In genomic region chr5:65091921-65092320, GRCm38 (mm10) we compare ENCODE assay signal across 13 mouse cellular contexts. TPM values are rescaled to one million over a fixed set of nuclear protein-coding genes. Genes with fewer than 3 reads are reported as not detected.
DNase-seq lines count a peak whose midpoint lies in the region; ATAC-seq and TF ChIP-seq lines count a peak whose summit lies in the region.
"Had no signal": no experiment of that assay in that cellular context is flagged by ENCODE, and none has a peak within 500 bp of the region (broad histone marks: within the 10 kb centered on the region; RNA-seq: fewer than 3 reads in every experiment).

Gene Tmem156, minus strand, starts transcription at chr5:65092132.

- no peak for TF ChIP-seq POLR2A in thymus, adult 2 months (IDR thresholded peaks at IDR 0.05; ENCODE audit: control insufficient read depth, extremely low read depth, insufficient read depth, low read length, poor library complexity)

- no peak within 1 kb of the TSS for H3K9ac ChIP-seq in lung, postnatal 0 days (replicated peaks; ENCODE audit: low read depth)
- H3K9ac ChIP-seq in liver, embryonic 16.5 days (ENCODE audit: low read depth, low read length) = no peak within 1 kb of the TSS
- no peak within 1 kb of the TSS for H3K9ac ChIP-seq in stomach, postnatal 0 days (ENCODE audit: low read length)
- H3K9ac ChIP-seq: forebrain, embryonic 12.5 days had no signal

- peak; percentile 86 for DNase-seq in lung, postnatal 0 days (ENCODE audit: low spot score)
- no peak for DNase-seq in lung, postnatal 10 days
- no peak for DNase-seq in stomach, postnatal 0 days (ENCODE audit: low spot score)
- DNase-seq in spleen, adult 12 weeks (ENCODE audit: low spot score) = no peak
- DNase-seq in thymus, adult 2 months = no peak
- DNase-seq: gastrocnemius, postnatal 10 days; heart, postnatal 10 days; kidney, adult 11 months; midbrain, embryonic 14.5 days; thymus, postnatal 36 days had no signal

- no peaks in the 10 kb centered on the region; the same call in 1 of the 2 replicates for H3K4me1 ChIP-seq in lung, postnatal 0 days (ENCODE audit: insufficient read depth, low read depth, low read length)
- H3K4me1 ChIP-seq in liver, embryonic 16.5 days (ENCODE audit: control insufficient read depth, low read depth, low read length) = no peaks in the 10 kb centered on the region; the same call in 1 of the 2 replicates
- no peaks in the 10 kb centered on the region; the same call in 1 of the 2 replicates for H3K4me1 ChIP-seq in stomach, postnatal 0 days (replicated peaks; ENCODE audit: control insufficient read depth, insufficient read depth)
- H3K4me1 ChIP-seq in thymus, adult 2 months (replicated peaks; ENCODE audit: control insufficient read depth, insufficient read depth, low read length) = no peaks in the 10 kb centered on the region; the same call in 1 of the 2 replicates
- H3K4me1 ChIP-seq: forebrain, embryonic 12.5 days had no signal

- peak within 1 kb of the TSS; percentile 8; the same call in 1 of the 2 replicates for H3K4me3 ChIP-seq in lung, postnatal 0 days (ENCODE audit: low read depth, low read length)
- H3K4me3 ChIP-seq in liver, embryonic 16.5 days (ENCODE audit: low read depth, low read length) = 0 out of 2 replicates have a peak within 1 kb of the TSS, but pooled peaks have one; percentile 20
- H3K4me3 ChIP-seq in stomach, postnatal 0 days (ENCODE audit: low read depth, low read length) = no peak within 1 kb of the TSS
- no peak within 1 kb of the TSS for H3K4me3 ChIP-seq in thymus, adult 2 months (ENCODE audit: control insufficient read depth, insufficient read depth, low read length)
- H3K4me3 ChIP-seq: forebrain, embryonic 12.5 days had no signal

- no peaks in the 10 kb centered on the region for H3K36me3 ChIP-seq in lung, postnatal 0 days (ENCODE audit: insufficient read depth, low read length)
- no peaks in the 10 kb centered on the region for H3K36me3 ChIP-seq in liver, embryonic 16.5 days (ENCODE audit: control insufficient read depth, insufficient read depth)
- H3K36me3 ChIP-seq in stomach, postnatal 0 days (ENCODE audit: control insufficient read depth, insufficient read depth, low read length) = no peaks in the 10 kb centered on the region
- H3K36me3 ChIP-seq in thymus, adult 2 months (ENCODE audit: control insufficient read depth, insufficient read depth, low read length) = no peaks in the 10 kb centered on the region
- H3K36me3 ChIP-seq: forebrain, embryonic 12.5 days had no signal

- no peaks in the 10 kb centered on the region for H3K27me3 ChIP-seq in lung, postnatal 0 days (replicated peaks; ENCODE audit: insufficient read depth, low read length)
- no peaks in the 10 kb centered on the region for H3K27me3 ChIP-seq in liver, embryonic 16.5 days (ENCODE audit: control insufficient read depth, insufficient read depth, low read depth, low read length)
- no peaks in the 10 kb centered on the region for H3K27me3 ChIP-seq in stomach, postnatal 0 days (ENCODE audit: control insufficient read depth, insufficient read depth, low read length)
- H3K27me3 ChIP-seq in thymus, adult 2 months (ENCODE audit: control insufficient read depth, insufficient read depth, low read length) = no peaks in the 10 kb centered on the region
- H3K27me3 ChIP-seq: forebrain, embryonic 12.5 days had no signal

- TF ChIP-seq CTCF in lung, postnatal 0 days (IDR thresholded peaks at IDR 0.05) = no peak
- TF ChIP-seq CTCF in stomach, postnatal 0 days (IDR thresholded peaks at IDR 0.05; ENCODE audit: low read depth) = no peak
- no peak for TF ChIP-seq CTCF in thymus, adult 2 months (IDR thresholded peaks at IDR 0.05; ENCODE audit: borderline replicate concordance, control insufficient read depth, extremely low read depth, insufficient read depth, low read length, poor library complexity)

- peak within 1 kb of the TSS; percentile 33; the same call in 1 of the 2 replicates for H3K4me2 ChIP-seq in lung, postnatal 0 days (replicated peaks; ENCODE audit: low read depth, low read length)
- H3K4me2 ChIP-seq in liver, embryonic 16.5 days (ENCODE audit: low read depth, low read length) = no peak within 1 kb of the TSS
- 0 out of 2 replicates have a peak within 1 kb of the TSS, but pooled peaks have one; percentile 11 for H3K4me2 ChIP-seq in stomach, postnatal 0 days (replicated peaks; ENCODE audit: low read depth)
- H3K4me2 ChIP-seq: forebrain, embryonic 12.5 days had no signal

- ATAC-seq in lung, postnatal 0 days = peak; percentile 18
- ATAC-seq in common myeloid progenitor, adult 5-6 weeks (replicated peaks; ENCODE audit: low read depth, poor library complexity, severe bottlenecking) = peak; percentile 33
- ATAC-seq in liver, embryonic 16.5 days (ENCODE audit: low read depth) = no peak
- ATAC-seq in stomach, postnatal 0 days (ENCODE audit: low FRiP score, low TSS enrichment) = peak; percentile 15; the same call in 1 of the 2 replicates

- 0 out of 2 replicates have a peak, but pooled peaks have one; percentile 8 for TF ChIP-seq EP300 in lung, postnatal 0 days (IDR thresholded peaks at IDR 0.05)
- TF ChIP-seq EP300 in stomach, postnatal 0 days (optimal IDR thresholded peaks at IDR 0.05) = no peak

- peak within 1 kb of the TSS; percentile 69 for H3K27ac ChIP-seq in lung, postnatal 0 days (ENCODE audit: low read length)
- no peak within 1 kb of the TSS for H3K27ac ChIP-seq in liver, embryonic 16.5 days (ENCODE audit: low read length)
- peak within 1 kb of the TSS; percentile 35; the same call in 1 of the 2 replicates for H3K27ac ChIP-seq in stomach, postnatal 0 days (replicated peaks)
- H3K27ac ChIP-seq in thymus, adult 2 months (ENCODE audit: control insufficient read depth, insufficient read depth, low read length) = no peak within 1 kb of the TSS; the same call in 1 of the 2 replicates
- H3K27ac ChIP-seq: forebrain, embryonic 12.5 days had no signal

- 14% methylated on average over 5 of the region's 5 CpGs for WGBS in lung, postnatal 0 days
- WGBS in liver, embryonic 16.5 days (ENCODE audit: insufficient replicate concordance) = 52% methylated on average over 5 of the region's 5 CpGs
- 21% methylated on average over 5 of the region's 5 CpGs for WGBS in stomach, postnatal 0 days
- 80% methylated on average over 5 of the region's 5 CpGs for WGBS in thymus, adult 2 months

- H3K9me3 ChIP-seq in lung, postnatal 0 days (ENCODE audit: low read length) = no peaks in the 10 kb centered on the region
- no peaks in the 10 kb centered on the region for H3K9me3 ChIP-seq in liver, embryonic 16.5 days (replicated peaks; ENCODE audit: control insufficient read depth, low read length)
- no peaks in the 10 kb centered on the region for H3K9me3 ChIP-seq in stomach, postnatal 0 days (ENCODE audit: control insufficient read depth, low read length)
- H3K9me3 ChIP-seq: forebrain, embryonic 12.5 days had no signal

RNA-seq across cellular contexts. Expression of gene Tmem156, which starts in this region (rescaled TPM):
- 1.9 TPM in 2 replicates for polyA plus RNA-seq in lung, postnatal 0 days (2015; fragmentation: Nextera tagmentation; extraction: Ambion mirVana)
- 9.6 and 13.0 TPM in 2 replicates for total RNA-seq in common myeloid progenitor, adult 5-6 weeks (2017)
- 0.64 and 0.72 TPM in 2 replicates for polyA plus RNA-seq in liver, embryonic 16.5 days (2015; fragmentation: Nextera tagmentation; extraction: Ambion mirVana)
- 1.1 and 1.6 TPM in 2 replicates for polyA plus RNA-seq in stomach, postnatal 0 days (2015; fragmentation: Nextera tagmentation; extraction: Ambion mirVana)
- polyA plus RNA-seq in thymus, adult 2 months (2012; rRNA removed) = 3.4 and 3.6 TPM in 2 replicates
- polyA plus RNA-seq: forebrain, embryonic 12.5 days; midbrain, embryonic 14.5 days had no signal

Comparison
In these comparisons a context has a peak if more than half of its experiments do, and no peak if none do; other contexts are left out.
1. H3K27ac ChIP-seq: peak in lung, postnatal 0 days (single experiment) and stomach, postnatal 0 days (single experiment); none in liver, embryonic 16.5 days (single experiment) and thymus, adult 2 months (single experiment).
2. H3K4me3 ChIP-seq: peak in lung, postnatal 0 days (single experiment) and liver, embryonic 16.5 days (single experiment); none in stomach, postnatal 0 days (single experiment) and thymus, adult 2 months (single experiment).